Mouse (Mus musculus) hindbrain, embryonic 10.5 days (tissue): ENCODE measurements at regions not wholly inside any gene's neighbourhood (a gene's known extent, or its start where the extent isn't known, plus 50 kb on each side); places are given as distances from the start of the nearest gene placed in this dataset.

Source experiments
- DNase-seq: peaks from one replicate; pipeline ENCODE4 v3.0.0-alpha.2; 2017; ENCODE audit warnings: low spot score
- H3K27ac ChIP-seq: fragments of 300-500 bp; sonication (generic); 2 replicates; pipeline ENCODE4 v1.5.1; 2016; ENCODE audit warnings: mild to moderate bottlenecking, moderate library complexity
- H3K27me3 ChIP-seq: fragments of 300-500 bp; sonication (generic); 2 replicates; pipeline ENCODE4 v1.6.1; 2016; ENCODE audit warnings: mild to moderate bottlenecking; ENCODE audit not compliant: poor library complexity, insufficient read depth, severe bottlenecking
- H3K36me3 ChIP-seq: fragments of 300-500 bp; sonication (generic); 2 replicates; pipeline ENCODE4 v1.6.1; 2016; ENCODE audit warnings: mild to moderate bottlenecking, moderate library complexity
- H3K4me1 ChIP-seq: fragments of 300-500 bp; sonication (generic); replicated peaks from 2 replicates; pipeline ENCODE4 v1.6.1; 2016; ENCODE audit warnings: mild to moderate bottlenecking
- H3K4me3 ChIP-seq: fragments of 300-500 bp; sonication (generic); 2 replicates; pipeline ENCODE4 v1.5.1; 2016; ENCODE audit warnings: mild to moderate bottlenecking, moderate library complexity
- H3K9me3 ChIP-seq: fragments of 300-500 bp; sonication (generic); 2 replicates; pipeline ENCODE4 v1.6.1; 2016; ENCODE audit warnings: mild to moderate bottlenecking, moderate library complexity
- WGBS: fragments of 180-500 bp; shearing (Covaris S2); methylation state at CpG from one replicate; pipeline ENCODE4 v1.1.7; 2016; 5-methylcytosine and 5-hydroxymethylcytosine counted together

GRCm38 (mm10) chr4:124326301-124326700 is 284.3 kb downstream of the 3100002H09Rik start:
- WGBS, result 88% methylated on average over 9 of the region's 9 CpGs
- Histone ChIP-seq H3K36me3 (no peaks in the 10 kb centered on the region), H3K4me1 (peaks cover 16% of the 10 kb centered on the region), H3K27ac (no peak overlapping the region), H3K4me3 (no peak overlapping the region), H3K9me3 (0 out of 2 replicates have a peak, but pooled peaks cover 4% of the 10 kb centered on the region), H3K27me3 (peaks cover 48% of the 10 kb centered on the region)
- DNase-seq, result no peak

DNA sequence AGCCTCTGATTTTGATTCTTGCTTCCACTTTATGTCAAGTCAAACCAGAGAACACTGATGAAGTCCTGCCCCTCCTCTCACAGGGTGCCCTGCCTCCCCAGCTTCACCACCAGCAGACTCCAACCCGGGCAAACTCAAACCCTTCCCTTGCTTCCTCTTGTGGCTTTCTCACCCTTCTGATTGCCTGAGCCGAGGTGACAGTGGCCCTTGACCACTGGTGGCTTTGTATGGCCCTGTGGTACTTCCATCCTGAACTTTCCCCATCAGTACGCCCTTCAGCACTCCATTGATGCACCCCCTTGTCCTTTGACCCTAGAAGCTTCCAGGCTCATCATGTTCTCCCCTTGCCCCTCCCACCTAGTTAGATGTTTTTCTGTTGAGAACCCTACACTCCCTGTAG is 287.0 kb downstream of the 3100002H09Rik start:
- no peak overlapping the region for H3K27ac ChIP-seq
- 0 out of 2 replicates have a peak, but pooled peaks cover 4% of the 10 kb centered on the region for H3K9me3 ChIP-seq
- H3K4me1 ChIP-seq, result peaks cover 7% of the 10 kb centered on the region; the same call in 1 of the 2 replicates
- no peak overlapping the region for H3K4me3 ChIP-seq
- WGBS, result 54% methylated on average over 3 of the region's 3 CpGs
- H3K27me3 ChIP-seq, result peaks cover 61% of the 10 kb centered on the region
- no peak for DNase-seq
- H3K36me3 ChIP-seq, result no peaks in the 10 kb centered on the region

GRCm38 (mm10) chr4:124321221-124321620 is 289.4 kb downstream of the 3100002H09Rik start:
- no peak for DNase-seq
- Histone ChIP-seq H3K4me3 (no peak overlapping the region), H3K27ac (no peak overlapping the region), H3K27me3 (peaks cover 72% of the 10 kb centered on the region), H3K4me1 (peaks cover 16% of the 10 kb centered on the region; the same call in 1 of the 2 replicates), H3K36me3 (no peaks in the 10 kb centered on the region), H3K9me3 (0 out of 2 replicates have a peak, but pooled peaks cover 4% of the 10 kb centered on the region)
- WGBS, result 76% methylated on average over 7 of the region's 7 CpGs

- Histone ChIP-seq H3K27ac (no peak overlapping the region), H3K4me3 (no peak overlapping the region), H3K36me3 (no peaks in the 10 kb centered on the region), H3K27me3 (peaks cover 40% of the 10 kb centered on the region), H3K9me3 (peaks cover 3% of the 10 kb centered on the region; the same call in 1 of the 2 replicates), H3K4me1 (0 out of 2 replicates have a peak, but pooled peaks cover 9% of the 10 kb centered on the region)
- peak; percentile 53 for DNase-seq
- WGBS, result 28% methylated on average over 4 of the region's 4 CpGs
Measured at GRCm38 (mm10) chr4:124317042-124317441, 293.6 kb downstream of the 3100002H09Rik start.

GRCm38 (mm10) chr4:124311657-124312056 is 298.9 kb downstream of the 3100002H09Rik start:
- Histone ChIP-seq H3K27ac (peak overlapping the region; percentile 69; the same call in 1 of the 2 replicates), H3K36me3 (no peaks in the 10 kb centered on the region), H3K4me3 (no peak overlapping the region), H3K27me3 (peaks cover 35% of the 10 kb centered on the region), H3K9me3 (peaks cover 3% of the 10 kb centered on the region; the same call in 1 of the 2 replicates), H3K4me1 (peaks cover 36% of the 10 kb centered on the region)
- 92% methylated on average over 5 of the region's 5 CpGs for WGBS
- DNase-seq, result no peak

GRCm38 (mm10) chr4:124310594-124310993 is 300.0 kb downstream of the 3100002H09Rik start:
- peak overlapping the region; percentile 69 for H3K27ac ChIP-seq
- H3K36me3 ChIP-seq, result no peaks in the 10 kb centered on the region
- peak; percentile 64 for DNase-seq
- no peak overlapping the region for H3K4me3 ChIP-seq
- peaks cover 42% of the 10 kb centered on the region for H3K27me3 ChIP-seq
- H3K4me1 ChIP-seq, result peaks cover 42% of the 10 kb centered on the region
- WGBS, result 24% methylated on average over 10 of the region's 10 CpGs
- H3K9me3 ChIP-seq, result peaks cover 3% of the 10 kb centered on the region; the same call in 1 of the 2 replicates

GRCm38 (mm10) chr4:124305871-124306555 is 304.6 kb downstream of the 3100002H09Rik start:
- Histone ChIP-seq H3K4me3 (no peak overlapping the region), H3K9me3 (no peaks in the 10 kb centered on the region), H3K36me3 (no peaks in the 10 kb centered on the region), H3K27me3 (peaks cover 80% of the 10 kb centered on the region), H3K4me1 (peaks cover 51% of the 10 kb centered on the region), H3K27ac (0 out of 2 replicates have a peak overlapping the region, but pooled peaks have one; percentile 40)
- 60% methylated on average over 10 of the region's 10 CpGs for WGBS
- DNase-seq, result no peak

DNA sequence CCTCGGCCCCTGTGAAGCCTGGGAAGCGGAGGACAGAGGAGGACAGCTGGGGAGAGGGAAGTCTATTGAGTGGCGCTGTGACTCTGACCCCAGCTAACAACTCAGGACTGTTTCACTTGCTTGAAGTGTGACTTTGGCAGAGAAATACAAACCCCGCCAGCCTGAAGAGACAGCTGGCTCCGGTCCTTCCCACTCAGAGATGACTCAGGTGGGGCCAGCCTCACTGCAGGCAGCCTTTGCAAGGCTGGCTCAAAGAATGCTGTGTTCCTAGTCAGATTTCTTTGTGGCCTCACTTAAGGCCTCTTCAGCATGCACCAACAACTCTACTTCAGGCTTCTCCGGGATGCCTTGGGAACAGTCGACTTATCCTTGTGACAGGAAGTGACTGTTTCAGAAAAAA is 307.7 kb downstream of the 3100002H09Rik start:
- H3K9me3 ChIP-seq, result no peaks in the 10 kb centered on the region
- no peaks in the 10 kb centered on the region for H3K36me3 ChIP-seq
- no peak for DNase-seq
- H3K27me3 ChIP-seq, result peaks cover 73% of the 10 kb centered on the region
- 64% methylated on average over 7 of the region's 7 CpGs for WGBS
- H3K4me1 ChIP-seq, result peaks cover 50% of the 10 kb centered on the region
- no peak overlapping the region for H3K4me3 ChIP-seq
- no peak overlapping the region for H3K27ac ChIP-seq

GRCm38 (mm10) chr4:124298667-124299437 is 311.8 kb downstream of the 3100002H09Rik start:
- peaks cover 63% of the 10 kb centered on the region for H3K27me3 ChIP-seq
- WGBS, result 24% methylated on average over 10 of the region's 10 CpGs
- peak overlapping the region; percentile 59 for H3K27ac ChIP-seq
- DNase-seq, result peak; percentile 63
- no peaks in the 10 kb centered on the region for H3K9me3 ChIP-seq
- no peaks in the 10 kb centered on the region for H3K36me3 ChIP-seq
- H3K4me3 ChIP-seq, result no peak overlapping the region
- peaks cover 45% of the 10 kb centered on the region for H3K4me1 ChIP-seq

DNA sequence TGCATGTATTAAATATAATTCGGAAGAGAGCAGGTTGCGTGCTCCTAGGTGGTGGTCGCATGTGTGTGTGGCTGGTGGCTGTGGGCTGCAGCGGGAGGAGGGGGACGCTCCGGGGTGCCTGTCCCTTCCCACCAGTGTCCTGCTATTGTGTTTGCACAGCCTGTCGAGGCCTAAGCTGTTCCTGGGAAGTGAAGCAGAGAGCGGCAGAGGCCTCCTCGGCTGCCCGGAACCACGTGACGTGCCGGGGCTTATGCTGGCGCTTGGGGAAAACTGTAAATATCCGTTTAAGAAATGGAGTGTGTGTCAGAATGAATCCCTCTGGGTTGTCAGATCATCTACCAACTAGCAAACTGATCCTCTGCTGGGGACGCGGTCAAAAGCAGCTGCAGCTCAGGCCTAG is 318.3 kb downstream of the 3100002H09Rik start:
- H3K4me3 ChIP-seq, result peak overlapping the region; percentile 20
- H3K27ac ChIP-seq, result peak overlapping the region; percentile 79
- peak; percentile 61 for DNase-seq
- 24% methylated on average over 17 of the region's 17 CpGs for WGBS
- H3K27me3 ChIP-seq, result peaks cover 17% of the 10 kb centered on the region
- H3K4me1 ChIP-seq, result peaks cover 31% of the 10 kb centered on the region
- no peaks in the 10 kb centered on the region for H3K9me3 ChIP-seq
- H3K36me3 ChIP-seq, result no peaks in the 10 kb centered on the region

DNA sequence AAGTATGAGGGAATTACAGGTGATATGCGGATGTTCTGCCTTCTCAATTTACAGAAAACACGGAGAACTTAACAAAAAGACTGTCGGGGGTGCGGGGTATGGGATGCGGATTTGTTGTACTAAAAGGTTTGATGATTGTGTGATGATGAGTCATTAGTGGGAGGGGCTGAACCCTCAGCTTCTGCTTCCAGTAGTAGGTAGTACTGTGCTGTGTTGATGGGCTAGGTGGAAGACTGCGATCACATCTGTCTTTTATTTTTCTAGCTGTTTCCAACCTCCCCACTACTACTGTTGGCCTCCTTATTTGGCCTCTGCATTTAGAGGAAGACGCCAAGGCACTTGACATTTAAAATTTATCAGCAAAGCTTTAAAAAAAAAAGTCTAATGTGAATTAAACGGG is 318.8 kb downstream of the 3100002H09Rik start:
- H3K4me1 ChIP-seq, result peaks cover 28% of the 10 kb centered on the region
- H3K27ac ChIP-seq, result 0 out of 2 replicates have a peak overlapping the region, but pooled peaks have one; percentile 79
- no peaks in the 10 kb centered on the region for H3K9me3 ChIP-seq
- no peak for DNase-seq
- H3K4me3 ChIP-seq, result no peak overlapping the region
- no peaks in the 10 kb centered on the region for H3K36me3 ChIP-seq
- 67% methylated on average over 8 of the region's 8 CpGs for WGBS
- H3K27me3 ChIP-seq, result peaks cover 12% of the 10 kb centered on the region

DNA sequence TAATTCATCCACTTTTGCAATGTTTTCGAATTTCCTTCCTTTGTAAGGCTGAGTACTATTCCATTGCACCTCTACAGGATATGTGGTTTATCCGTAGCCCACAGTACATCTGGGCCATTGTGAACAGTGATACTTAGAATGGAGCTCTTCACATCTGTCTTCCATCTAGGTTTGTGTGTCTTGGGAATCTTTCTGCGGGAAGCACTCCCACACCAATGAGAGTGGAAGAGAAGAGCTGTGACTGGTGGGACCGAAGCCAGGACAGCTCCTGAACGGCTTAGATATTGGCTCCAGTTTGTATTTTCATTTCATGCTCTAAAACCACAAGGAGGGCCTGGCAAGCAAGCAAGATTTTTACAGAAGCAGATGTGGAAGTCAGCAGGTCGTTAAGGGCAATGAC is 323.1 kb downstream of the 3100002H09Rik start:
- WGBS, result 87% methylated on average over 6 of the region's 6 CpGs
- no peak overlapping the region for H3K27ac ChIP-seq
- no peak for DNase-seq
- H3K4me3 ChIP-seq, result no peak overlapping the region
- H3K4me1 ChIP-seq, result peaks cover 21% of the 10 kb centered on the region
- H3K36me3 ChIP-seq, result no peaks in the 10 kb centered on the region
- no peaks in the 10 kb centered on the region for H3K9me3 ChIP-seq
- peaks cover 8% of the 10 kb centered on the region for H3K27me3 ChIP-seq

DNA sequence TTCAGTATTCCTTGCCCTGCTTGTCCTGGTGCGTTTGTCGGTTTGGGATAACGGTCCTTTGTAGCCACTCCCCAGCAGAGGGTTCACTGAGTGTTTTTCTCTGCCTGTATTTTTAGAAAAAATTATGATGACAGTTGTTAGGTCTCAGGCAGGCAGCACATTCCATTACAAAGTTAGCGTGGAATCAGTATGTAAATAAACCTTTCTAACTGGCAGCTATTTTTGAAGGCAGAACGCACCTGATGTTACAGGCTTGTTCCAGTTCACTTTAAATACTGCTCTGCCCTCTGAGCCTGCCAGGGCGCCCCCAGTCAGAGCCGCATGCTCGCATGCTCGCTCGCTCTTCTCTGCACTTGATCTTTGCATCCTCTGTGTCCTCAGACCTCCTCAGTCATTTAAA is 331.9 kb downstream of the 3100002H09Rik start:
- Histone ChIP-seq H3K27me3 (peaks cover 55% of the 10 kb centered on the region), H3K9me3 (no peaks in the 10 kb centered on the region), H3K4me1 (peaks cover 37% of the 10 kb centered on the region), H3K36me3 (no peaks in the 10 kb centered on the region), H3K27ac (peak overlapping the region; percentile 95), H3K4me3 (no peak overlapping the region)
- DNase-seq, result no peak
- 2% methylated on average over 10 of the region's 10 CpGs for WGBS
